Mouse (Mus musculus) embryonic facial prominence, embryonic 14.5 days (tissue): ENCODE measurements around the gene Wdr59. TPM values are rescaled to one million over a fixed set of nuclear protein-coding genes. Genes with fewer than 3 reads are reported as not detected.

Experiments used
- ATAC-seq: fragments of 200-750 bp; cut with Nextera tagmentation; 2 replicates; pipeline ENCODE4 v1.8.0; 2017; ENCODE audit warnings: low read depth, moderate number of reproducible peaks, moderate TSS enrichment
- DNase-seq: peaks from one replicate; pipeline ENCODE4 v3.0.0-alpha.2; 2015; ENCODE audit warnings: low spot score
- H3K27ac ChIP-seq: fragments of 300-500 bp; sonication (generic); replicated peaks from 2 replicates; pipeline ENCODE4 v1.5.1; 2014; ENCODE audit warnings: low read depth, mild to moderate bottlenecking, low read length, moderate library complexity
- H3K27me3 ChIP-seq: fragments of 300-500 bp; sonication (generic); replicated peaks from 2 replicates; pipeline ENCODE4 v1.6.1; 2014; ENCODE audit warnings: low read length; ENCODE audit not compliant: control insufficient read depth, insufficient read depth
- H3K36me3 ChIP-seq: fragments of 300-500 bp; sonication (generic); 2 replicates; pipeline ENCODE4 v1.6.1; 2014; ENCODE audit warnings: low read length, mixed read lengths; ENCODE audit not compliant: control insufficient read depth, insufficient read depth
- H3K4me1 ChIP-seq: fragments of 300-500 bp; sonication (generic); 2 replicates; pipeline ENCODE4 v1.6.1; 2014; ENCODE audit warnings: antibody characterized with exemption, low read length; ENCODE audit not compliant: control insufficient read depth, insufficient read depth
- H3K4me2 ChIP-seq: fragments of 300-500 bp; sonication (generic); 2 replicates; pipeline ENCODE4 v1.6.1; 2014; ENCODE audit warnings: low read depth, mild to moderate bottlenecking, low read length, moderate library complexity, mixed read lengths
- H3K4me3 ChIP-seq: fragments of 300-500 bp; sonication (generic); 2 replicates; pipeline ENCODE4 v1.5.1; 2014; ENCODE audit warnings: low read depth, mild to moderate bottlenecking, low read length
- H3K9ac ChIP-seq: fragments of 300-500 bp; sonication (generic); 2 replicates; pipeline ENCODE4 v1.6.1; 2014; ENCODE audit warnings: low read depth, mild to moderate bottlenecking, low read length, moderate library complexity, mixed read lengths
- H3K9me3 ChIP-seq: fragments of 300-500 bp; sonication (generic); 2 replicates; pipeline ENCODE4 v1.6.1; 2016; ENCODE audit warnings: low read length; ENCODE audit not compliant: control insufficient read depth
- WGBS: fragments of 180-500 bp; shearing (Covaris S2); extraction: QIAGEN DNeasy Blood & Tissue Kit; methylation state at CpG from one replicate; pipeline ENCODE4 v1.1.7; 2014; 5-methylcytosine and 5-hydroxymethylcytosine counted together
- polyA plus RNA-seq: library from polyadenylated mRNA; unstranded; fragments of >200 nt; fragmentation: Nextera tagmentation; extraction: Ambion mirVana; gene quantifications from 2 replicates; pipeline ENCODE4 v1.2.1, GENCODE M21; 2014

Wdr59 gene
- polyA plus RNA-seq: 4.6 and 4.7 TPM in 2 replicates

- peak; percentile 99 for ATAC-seq
- under 1% methylated on average over 24 of the region's 34 CpGs for WGBS
These were observed at the start of gene Wdr59 for GRCm38 (mm10) chr8:111521713-111522429. Gene Wdr59, minus strand, starts transcription at chr8:111522092.

GRCm38 (mm10) chr8:111571661-111572060, 49.8 kb upstream of the Wdr59 start:
- 85% methylated on average over 10 of the region's 10 CpGs for WGBS
- Histone ChIP-seq H3K9ac (no peak overlapping the region), H3K27ac (no peak overlapping the region), H3K4me2 (no peak overlapping the region), H3K4me1 (peaks cover 7% of the 10 kb centered on the region), H3K27me3 (no peaks in the 10 kb centered on the region), H3K36me3 (no peaks in the 10 kb centered on the region), H3K4me3 (no peak overlapping the region), H3K9me3 (no peaks in the 10 kb centered on the region)
- DNase-seq: no peak
- no peak for ATAC-seq

More at GRCm38 (mm10) chr8:111521713-111522429, at the start of gene Wdr59:
- Histone ChIP-seq H3K4me3 (peak within 1 kb of the TSS; percentile 56), H3K27me3 (no peaks in the 10 kb centered on the region), H3K9me3 (no peaks in the 10 kb centered on the region), H3K4me2 (peak within 1 kb of the TSS; percentile 73), H3K36me3 (no peaks in the 10 kb centered on the region), H3K9ac (peak within 1 kb of the TSS; percentile 59), H3K27ac (no peak within 1 kb of the TSS), H3K4me1 (no peaks in the 10 kb centered on the region)
- peak; percentile 99 for DNase-seq

GRCm38 (mm10) chr8:111570432-111570831, 48.5 kb upstream of the Wdr59 start:
- Histone ChIP-seq H3K4me3 (no peak overlapping the region), H3K9me3 (no peaks in the 10 kb centered on the region), H3K4me1 (peaks cover 11% of the 10 kb centered on the region), H3K9ac (no peak overlapping the region), H3K4me2 (no peak overlapping the region), H3K36me3 (no peaks in the 10 kb centered on the region), H3K27ac (no peak overlapping the region), H3K27me3 (no peaks in the 10 kb centered on the region)
- ATAC-seq: no peak
- DNase-seq: no peak
- 75% methylated on average over 2 of the region's 2 CpGs for WGBS

GRCm38 (mm10) chr8:111569926-111570325, 48.0 kb upstream of the Wdr59 start:
- Histone ChIP-seq H3K9ac (no peak overlapping the region), H3K4me1 (peaks cover 11% of the 10 kb centered on the region), H3K36me3 (no peaks in the 10 kb centered on the region), H3K27ac (no peak overlapping the region), H3K4me3 (no peak overlapping the region), H3K9me3 (no peaks in the 10 kb centered on the region), H3K4me2 (no peak overlapping the region), H3K27me3 (no peaks in the 10 kb centered on the region)
- ATAC-seq (no peak), DNase-seq (no peak)
- 79% methylated on average over 4 of the region's 4 CpGs for WGBS

- DNase-seq: no peak
- H3K9ac ChIP-seq: no peak overlapping the region
These were observed 46.1 kb upstream of the Wdr59 start for GRCm38 (mm10) chr8:111568029-111568428.

GRCm38 (mm10) chr8:111567571-111567970, 45.7 kb upstream of the Wdr59 start:
- Histone ChIP-seq H3K9ac (no peak overlapping the region), H3K36me3 (no peaks in the 10 kb centered on the region), H3K27me3 (no peaks in the 10 kb centered on the region), H3K9me3 (no peaks in the 10 kb centered on the region), H3K27ac (no peak overlapping the region), H3K4me1 (peaks cover 11% of the 10 kb centered on the region), H3K4me2 (no peak overlapping the region), H3K4me3 (no peak overlapping the region)
- 58% methylated on average over 3 of the region's 3 CpGs for WGBS
- no peak for DNase-seq
- no peak for ATAC-seq

More at GRCm38 (mm10) chr8:111568029-111568428, 46.1 kb upstream of the Wdr59 start:
- H3K36me3 ChIP-seq: no peaks in the 10 kb centered on the region
- ATAC-seq: 0 out of 2 replicates have a peak, but pooled peaks have one; percentile 30
- no peaks in the 10 kb centered on the region for H3K9me3 ChIP-seq
- H3K4me1 ChIP-seq: peaks cover 11% of the 10 kb centered on the region
- H3K27me3 ChIP-seq: no peaks in the 10 kb centered on the region
- no peak overlapping the region for H3K4me2 ChIP-seq
- 53% methylated on average over 3 of the region's 3 CpGs for WGBS
- no peak overlapping the region for H3K27ac ChIP-seq
- no peak overlapping the region for H3K4me3 ChIP-seq

- Histone ChIP-seq H3K27ac (no peak overlapping the region), H3K9ac (no peak overlapping the region)
These were observed 44.4 kb upstream of the Wdr59 start for GRCm38 (mm10) chr8:111566326-111566725.

GRCm38 (mm10) chr8:111565784-111566191, 43.9 kb upstream of the Wdr59 start:
- no peaks in the 10 kb centered on the region for H3K36me3 ChIP-seq
- ATAC-seq (no peak), DNase-seq (no peak)
- WGBS: 45% methylated on average over 5 of the region's 5 CpGs
- no peak overlapping the region for H3K9ac ChIP-seq
- no peak overlapping the region for H3K4me3 ChIP-seq
- H3K4me2 ChIP-seq: no peak overlapping the region
- peaks cover 4% of the 10 kb centered on the region; the same call in 1 of the 2 replicates for H3K4me1 ChIP-seq
- no peak overlapping the region for H3K27ac ChIP-seq
- no peaks in the 10 kb centered on the region for H3K27me3 ChIP-seq
- no peaks in the 10 kb centered on the region for H3K9me3 ChIP-seq

More at GRCm38 (mm10) chr8:111566326-111566725, 44.4 kb upstream of the Wdr59 start:
- Histone ChIP-seq H3K4me1 (peaks cover 4% of the 10 kb centered on the region; the same call in 1 of the 2 replicates), H3K9me3 (no peaks in the 10 kb centered on the region), H3K4me2 (no peak overlapping the region), H3K36me3 (no peaks in the 10 kb centered on the region), H3K27me3 (no peaks in the 10 kb centered on the region), H3K4me3 (no peak overlapping the region)
- 66% methylated on average over 9 of the region's 9 CpGs for WGBS
- ATAC-seq (no peak), DNase-seq (no peak)

- Histone ChIP-seq H3K27ac (no peak overlapping the region), H3K4me2 (no peak overlapping the region), H3K36me3 (no peaks in the 10 kb centered on the region), H3K27me3 (no peaks in the 10 kb centered on the region), H3K9ac (no peak overlapping the region), H3K4me1 (peaks cover 4% of the 10 kb centered on the region; the same call in 1 of the 2 replicates), H3K9me3 (no peaks in the 10 kb centered on the region), H3K4me3 (no peak overlapping the region)
- ATAC-seq: no peak
- 91% methylated on average over 2 of the region's 2 CpGs for WGBS
- no peak for DNase-seq
These were observed 42.2 kb upstream of the Wdr59 start for GRCm38 (mm10) chr8:111564093-111564492.
